ENCODE assay signal across 10 mouse cellular contexts in genomic region chr14:122478574-122479011, GRCm38 (mm10). TPM values are rescaled to one million over a fixed set of nuclear protein-coding genes. Genes with fewer than 3 reads are reported as not detected.
DNase-seq lines count a peak whose midpoint lies in the region; ATAC-seq and TF ChIP-seq lines count a peak whose summit lies in the region.
"Had no signal": no experiment of that assay in that cellular context is flagged by ENCODE, and none has a peak within 500 bp of the region (broad histone marks: within the 10 kb centered on the region; RNA-seq: fewer than 3 reads in every experiment).

No protein-coding gene starts in this region.

- H3K9me3 ChIP-seq in forebrain, embryonic 13.5 days (replicated peaks) = no peaks in the 10 kb centered on the region
- no peaks in the 10 kb centered on the region for H3K9me3 ChIP-seq in midbrain, embryonic 10.5 days (replicated peaks)
- H3K9me3 ChIP-seq: liver, embryonic 15.5 days had no signal

- peak; percentile 28 for DNase-seq in CD4-positive, CD25-positive, alpha-beta regulatory T cell, adult 2 months (ENCODE audit: low read depth, low spot score)
- DNase-seq in brain, embryonic 14.5 days (ENCODE audit: low read depth) = peak; percentile 73
- DNase-seq in midbrain, embryonic 10.5 days (ENCODE audit: low spot score) = peak; percentile 78
- DNase-seq in lung, postnatal 14 days = no peak
- DNase-seq in spleen, postnatal 36 days (ENCODE audit: low spot score in 2 of 2) = no peak
- DNase-seq in left cerebral cortex, adult 8-10 months (ENCODE audit: low spot score in 2 of 2) = no peak

- under 1% methylated on average over 22 of the region's 22 CpGs for WGBS in forebrain, embryonic 13.5 days
- under 1% methylated on average over 22 of the region's 22 CpGs for WGBS in midbrain, embryonic 10.5 days

- H3K4me2 ChIP-seq in forebrain, embryonic 13.5 days = peak overlapping the region; percentile 71
- H3K4me2 ChIP-seq: liver, embryonic 15.5 days had no signal

- no peak for TF ChIP-seq POLR2A in brain, embryonic 14.5 days (IDR thresholded peaks at IDR 0.05; ENCODE audit: borderline replicate concordance, extremely low read depth, insufficient read depth, insufficient read length, poor library complexity, severe bottlenecking)

- peaks cover 55% of the 10 kb centered on the region for H3K27me3 ChIP-seq in forebrain, embryonic 13.5 days
- peaks cover 98% of the 10 kb centered on the region for H3K27me3 ChIP-seq in midbrain, embryonic 10.5 days (ENCODE audit: low read depth, poor library complexity, severe bottlenecking)

- H3K36me3 ChIP-seq in forebrain, embryonic 13.5 days (ENCODE audit: poor library complexity, severe bottlenecking) = peaks cover 9% of the 10 kb centered on the region; the same call in 1 of the 2 replicates
- H3K36me3 ChIP-seq in midbrain, embryonic 10.5 days = peaks cover 22% of the 10 kb centered on the region
- H3K36me3 ChIP-seq: liver, embryonic 15.5 days had no signal

- H3K4me3 ChIP-seq in forebrain, embryonic 13.5 days = peak overlapping the region; percentile 79
- H3K4me3 ChIP-seq in midbrain, embryonic 10.5 days = peak overlapping the region; percentile 82
- H3K4me3 ChIP-seq: liver, embryonic 15.5 days had no signal

- peak overlapping the region; percentile 99 for H3K27ac ChIP-seq in forebrain, embryonic 13.5 days
- peak overlapping the region; percentile 97 for H3K27ac ChIP-seq in midbrain, embryonic 10.5 days (replicated peaks)
- H3K27ac ChIP-seq: liver, embryonic 15.5 days had no signal

- ATAC-seq in CD4-positive, CD25-positive, alpha-beta regulatory T cell, adult 4 months = no peak
- no peak for ATAC-seq in forebrain, embryonic 13.5 days

- no peak for TF ChIP-seq CTCF in brain, embryonic 14.5 days (IDR thresholded peaks at IDR 0.05; ENCODE audit: borderline replicate concordance, extremely low read depth, insufficient read depth, insufficient read length)

- H3K9ac ChIP-seq in forebrain, embryonic 13.5 days = peak overlapping the region; percentile 98
- H3K9ac ChIP-seq: liver, embryonic 15.5 days had no signal

- H3K4me1 ChIP-seq in forebrain, embryonic 13.5 days = peaks cover 52% of the 10 kb centered on the region
- H3K4me1 ChIP-seq in midbrain, embryonic 10.5 days = peaks cover 82% of the 10 kb centered on the region

RNA-seq across cellular contexts. Expression of gene Zic2, which starts 3.4 kb away (rescaled TPM):
- polyA plus RNA-seq in CD4-positive, CD25-positive, alpha-beta regulatory T cell, adult 4 months (2017; shearing (Covaris generic)) = not detected
- polyA plus RNA-seq in brain, embryonic 14.5 days (2012; rRNA removed) = 51.8 and 66.8 TPM in 2 replicates
- polyA plus RNA-seq in forebrain, embryonic 13.5 days (2015; fragmentation: Nextera tagmentation; extraction: Ambion mirVana) = 10.1 and 12.0 TPM in 2 replicates
- 5.7 and 6.4 TPM in 2 replicates for polyA plus RNA-seq in midbrain, embryonic 10.5 days (2016; fragmentation: Nextera tagmentation; extraction: Ambion mirVana)
- total RNA-seq in left cerebral cortex, adult 8-10 months (2022) = 10 to 100 TPM; 20.3 to 25.7 (median 21.7) TPM
- polyA plus RNA-seq: heart, embryonic 16.5 days; liver, embryonic 15.5 days had no signal

RNA-seq across cellular contexts. Expression of gene Gm10837, which starts 11.8 kb away (rescaled TPM):
- not detected for polyA plus RNA-seq in CD4-positive, CD25-positive, alpha-beta regulatory T cell, adult 4 months (2017; shearing (Covaris generic))
- 0.16 and 0.25 TPM in 2 replicates for polyA plus RNA-seq in brain, embryonic 14.5 days (2012; rRNA removed)
- polyA plus RNA-seq in forebrain, embryonic 13.5 days (2015; fragmentation: Nextera tagmentation; extraction: Ambion mirVana) = 0.48 and 0.56 TPM in 2 replicates
- polyA plus RNA-seq in midbrain, embryonic 10.5 days (2016; fragmentation: Nextera tagmentation; extraction: Ambion mirVana) = 0.07 and 0.25 TPM in 2 replicates
- total RNA-seq in left cerebral cortex, adult 8-10 months (2022) = not detected
- polyA plus RNA-seq: heart, embryonic 16.5 days; liver, embryonic 15.5 days had no signal

RNA-seq across cellular contexts. Expression of gene Zic5, which starts 13.1 kb away (rescaled TPM):
- not detected for polyA plus RNA-seq in CD4-positive, CD25-positive, alpha-beta regulatory T cell, adult 4 months (2017; shearing (Covaris generic))
- polyA plus RNA-seq in brain, embryonic 14.5 days (2012; rRNA removed) = 10.4 and 18.6 TPM in 2 replicates
- 17.3 and 19.5 TPM in 2 replicates for polyA plus RNA-seq in forebrain, embryonic 13.5 days (2015; fragmentation: Nextera tagmentation; extraction: Ambion mirVana)
- polyA plus RNA-seq in midbrain, embryonic 10.5 days (2016; fragmentation: Nextera tagmentation; extraction: Ambion mirVana) = 13.6 and 15.3 TPM in 2 replicates
- 1 to 10 TPM; 2.2 to 6.1 (median 3.5) TPM for total RNA-seq in left cerebral cortex, adult 8-10 months (2022)
- polyA plus RNA-seq: heart, embryonic 16.5 days; liver, embryonic 15.5 days had no signal

RNA-seq across cellular contexts. Expression of gene Gm5089, which starts 27.7 kb away (rescaled TPM):
- not detected for polyA plus RNA-seq in CD4-positive, CD25-positive, alpha-beta regulatory T cell, adult 4 months (2017; shearing (Covaris generic))
- 0.16 and 0.52 TPM in 2 replicates for polyA plus RNA-seq in brain, embryonic 14.5 days (2012; rRNA removed)
- polyA plus RNA-seq in forebrain, embryonic 13.5 days (2015; fragmentation: Nextera tagmentation; extraction: Ambion mirVana) = 1.6 and 2.1 TPM in 2 replicates
- polyA plus RNA-seq in midbrain, embryonic 10.5 days (2016; fragmentation: Nextera tagmentation; extraction: Ambion mirVana) = 0.82 and 1.3 TPM in 2 replicates
- total RNA-seq in left cerebral cortex, adult 8-10 months (2022) = under 1 TPM in 3 of 4 experiments, not detected in 1; 0.19 to 0.59 (median 0.41) TPM
- polyA plus RNA-seq: heart, embryonic 16.5 days; liver, embryonic 15.5 days had no signal

RNA-seq across cellular contexts. Expression of gene Pcca, which starts 55.5 kb away (rescaled TPM):
- polyA plus RNA-seq in CD4-positive, CD25-positive, alpha-beta regulatory T cell, adult 4 months (2017; shearing (Covaris generic)) = 10 to 100 TPM; 18.7 to 20.9 TPM
- polyA plus RNA-seq in brain, embryonic 14.5 days (2012; rRNA removed) = 22.4 and 22.7 TPM in 2 replicates
- polyA plus RNA-seq in forebrain, embryonic 13.5 days (2015; fragmentation: Nextera tagmentation; extraction: Ambion mirVana) = 25.2 and 27.1 TPM in 2 replicates
- 30.5 TPM in 2 replicates for polyA plus RNA-seq in midbrain, embryonic 10.5 days (2016; fragmentation: Nextera tagmentation; extraction: Ambion mirVana)
- 10 to 100 TPM; 35.3 to 45.7 (median 40.5) TPM for total RNA-seq in left cerebral cortex, adult 8-10 months (2022)

Comparison
In these comparisons a context has a peak if more than half of its experiments do, and no peak if none do; other contexts are left out.
1. DNase-seq: peak in CD4-positive, CD25-positive, alpha-beta regulatory T cell, adult 2 months (single experiment), brain, embryonic 14.5 days (single experiment) and midbrain, embryonic 10.5 days (single experiment); none in lung, postnatal 14 days (single experiment), spleen, postnatal 36 days (0 of 2) and left cerebral cortex, adult 8-10 months (0 of 2).
2. RNA of gene Zic5, which starts 13.1 kb away (polyA plus RNA-seq): 10.4 to 18.6 TPM in brain, embryonic 14.5 days, 17.3 to 19.5 TPM in forebrain, embryonic 13.5 days and 13.6 to 15.3 TPM in midbrain, embryonic 10.5 days; not detected in CD4-positive, CD25-positive, alpha-beta regulatory T cell, adult 4 months; every median in the first group is over 10 times any median in the second.